Mouse (Mus musculus): Measurements from ENCODE around the gene Ppp4r4.

DNA sequence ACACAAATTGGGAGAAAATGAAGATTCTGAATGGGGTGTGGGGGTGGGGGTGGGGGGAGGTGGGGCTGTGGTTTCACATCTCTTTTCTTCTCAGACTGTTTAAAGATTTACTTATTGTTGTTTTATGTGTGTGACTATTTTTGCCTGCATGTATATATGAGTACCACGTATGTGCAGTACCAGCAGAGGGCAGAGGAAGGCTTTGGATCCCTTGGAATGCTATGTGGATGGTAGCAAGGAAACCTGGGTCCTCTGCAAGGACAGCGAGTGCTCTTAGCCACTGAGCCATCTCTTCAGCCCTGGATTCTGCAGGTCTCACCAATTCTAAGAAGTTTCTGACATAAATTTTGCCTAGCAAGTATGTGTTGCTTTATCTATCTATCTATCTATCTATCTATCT is 32.8 kb upstream of the Ppp4r4 start:
- TF ChIP-seq CTCF (IDR thresholded peaks at IDR 0.05; ENCODE audit: low read depth, low read length) = no peak
- TF ChIP-seq GATA1 (IDR thresholded peaks at IDR 0.05; ENCODE audit: borderline replicate concordance, low read length) = no peak
- TF ChIP-seq GATA2 (IDR thresholded peaks at IDR 0.05; ENCODE audit: borderline replicate concordance, low read depth, low read length) = no peak
- TF ChIP-seq POLR2AphosphoS5 (IDR thresholded peaks at IDR 0.05; ENCODE audit: insufficient replicate concordance, low read depth, low read length) = no peak
